Mouse (Mus musculus): Measurements from ENCODE around the gene Lztfl1. TPM values are rescaled to one million over a fixed set of nuclear protein-coding genes. Genes with fewer than 3 reads are reported as not detected.
"Not testable (repeated sequence)": the region's sequence is repeated elsewhere in the genome, so short reads cannot be mapped to it uniquely, and the experiment has no call there.

The Lztfl1 gene
- total RNA-seq (2021): 10 to 100 TPM; 58.2 to 61.9 TPM

- intact Hi-C loops (cut with DNase I): no loop called here
- peak; percentile 96 for DNase-seq
Measured at GRCm38 (mm10) chr9:123717186-123718008, at the start of gene Lztfl1. Gene Lztfl1 (minus strand): TSS chr9:123717697.

- no peak for DNase-seq
Measured at GRCm38 (mm10) chr9:123766996-123767395, 49.5 kb upstream of the Lztfl1 start.

DNA sequence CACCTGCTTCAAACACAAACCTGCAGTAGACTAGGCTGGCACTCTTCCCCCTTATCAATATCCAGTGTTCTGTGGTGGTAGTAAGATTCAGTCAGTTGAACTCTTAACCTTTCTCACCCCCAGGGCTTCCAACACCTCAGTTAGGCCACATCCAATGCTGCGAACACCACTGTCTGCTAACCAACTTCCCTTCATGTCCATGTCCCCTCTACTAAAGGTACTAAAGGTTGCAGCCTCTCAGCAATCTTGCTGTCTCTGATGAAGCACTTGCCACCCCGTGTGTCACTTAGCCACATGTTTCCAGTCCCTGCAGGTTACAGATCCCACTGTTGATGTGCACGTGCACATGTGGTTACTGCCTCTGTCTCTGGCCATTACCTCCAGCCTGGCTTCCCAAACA lies 46.3 kb upstream of the Lztfl1 start:
- DNase-seq: no peak
- intact Hi-C loops (cut with DNase I): no loop called here

More at GRCm38 (mm10) chr9:123766996-123767395, 49.5 kb upstream of the Lztfl1 start:
- intact Hi-C loops (cut with DNase I): no loop called here

DNA sequence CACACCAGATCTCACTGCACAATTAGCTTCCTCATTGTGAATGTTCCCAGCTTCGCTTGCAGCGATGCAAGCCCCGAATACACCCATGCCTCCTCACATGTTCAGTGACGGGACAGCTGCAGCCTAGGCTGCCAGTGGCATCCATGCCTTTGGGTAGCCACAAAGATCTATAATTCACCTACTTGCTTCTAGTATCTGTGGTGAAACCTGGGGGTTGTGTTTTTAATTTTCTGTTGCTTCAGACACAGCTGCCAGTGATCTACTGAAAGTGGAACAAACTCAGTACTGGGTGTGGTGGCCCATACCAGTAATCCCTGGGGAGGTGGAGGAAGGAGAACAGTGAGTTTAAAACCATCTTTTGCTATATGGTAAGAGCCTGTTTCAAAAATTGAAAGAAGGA lies 45.4 kb upstream of the Lztfl1 start:
- no peak for DNase-seq
- intact Hi-C loops (cut with DNase I): no loop called here

DNA sequence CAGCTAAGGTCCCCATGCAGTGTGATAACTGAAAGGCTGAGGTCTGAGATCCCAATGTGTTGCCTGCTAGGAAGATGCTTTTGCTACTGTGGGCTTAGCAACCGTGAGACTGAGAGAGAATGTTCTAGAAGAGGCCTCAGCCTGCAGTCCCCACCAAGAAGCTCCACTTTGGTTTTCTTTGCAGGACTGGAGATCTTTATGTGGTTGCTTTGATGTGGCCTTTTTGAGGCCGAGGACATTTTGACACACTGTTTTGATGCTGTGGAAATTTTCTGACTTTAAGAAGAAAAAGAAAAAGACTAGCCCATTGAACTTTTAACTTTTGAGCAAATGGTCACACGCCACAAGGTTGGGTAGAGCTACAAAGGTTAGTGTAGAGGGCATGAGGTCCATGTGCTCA lies 43.3 kb upstream of the Lztfl1 start:
- no peak for DNase-seq
- intact Hi-C loops (cut with DNase I): no loop called here

DNA sequence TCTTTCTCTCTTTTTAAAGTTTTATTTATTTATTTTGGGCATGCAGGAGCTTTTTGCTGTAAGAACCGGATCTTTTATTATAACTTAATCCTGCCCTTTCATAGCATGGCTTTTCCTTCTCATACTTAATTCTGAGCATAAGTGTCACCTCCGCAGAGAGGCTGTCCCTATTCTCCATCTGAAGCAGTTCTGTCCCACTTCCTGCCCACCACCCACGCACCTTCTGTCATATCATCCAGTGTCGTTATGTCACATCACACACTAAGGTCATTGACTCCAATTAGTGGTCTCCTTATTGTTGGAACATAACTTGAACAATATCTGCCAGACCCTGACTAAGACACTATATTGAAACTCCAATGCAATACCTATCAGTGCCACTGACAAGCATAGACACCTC lies 41.1 kb upstream of the Lztfl1 start:
- no peak for DNase-seq
- intact Hi-C loops (cut with DNase I): no loop called here

- intact Hi-C loops (cut with DNase I): no loop called here
- no peak for DNase-seq
Measured at GRCm38 (mm10) chr9:123758156-123758555, 40.7 kb upstream of the Lztfl1 start.

- no peak for DNase-seq
- intact Hi-C loops (cut with DNase I): no loop called here
Measured at GRCm38 (mm10) chr9:123757326-123757725, 39.8 kb upstream of the Lztfl1 start.

DNA sequence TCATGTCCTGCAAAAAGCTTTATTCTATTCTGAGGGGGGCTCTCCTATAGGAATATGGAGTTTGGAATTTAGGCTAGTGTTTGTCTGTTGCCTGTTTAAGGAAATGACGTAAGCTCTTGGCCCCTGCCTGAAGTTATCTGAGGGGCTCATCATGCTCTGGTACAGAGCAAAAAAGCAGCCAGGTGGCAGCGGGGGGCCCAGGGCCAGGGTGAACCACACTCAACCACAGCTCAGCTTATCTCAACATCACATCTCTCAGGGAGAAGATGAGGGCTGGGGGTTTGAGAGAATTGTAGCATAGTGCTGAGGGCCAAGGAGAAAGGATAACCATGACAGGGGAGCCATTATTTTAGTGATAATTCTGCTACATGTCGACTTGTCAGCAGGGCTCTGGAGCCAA lies 39.3 kb upstream of the Lztfl1 start:
- DNase-seq: no peak
- intact Hi-C loops (cut with DNase I): no loop called here

DNA sequence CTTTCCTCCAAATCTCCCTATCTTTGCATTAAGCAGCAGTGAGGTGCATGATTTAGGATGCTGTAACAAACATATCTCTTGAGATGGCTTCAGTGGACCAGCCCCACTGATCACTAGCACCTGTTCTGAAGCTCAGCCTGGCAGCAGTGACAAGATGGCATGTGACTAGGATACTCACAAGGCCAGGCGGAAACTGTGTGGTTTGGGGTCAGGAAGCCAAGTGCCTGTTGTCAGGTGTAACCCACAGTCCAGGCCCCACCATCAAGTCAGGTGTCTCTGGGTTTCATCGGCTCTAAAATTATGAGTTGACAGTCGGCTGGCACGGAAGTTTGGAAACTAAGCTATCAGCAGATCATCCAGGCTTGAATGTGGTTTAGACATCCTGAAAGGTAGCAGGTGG lies 36.8 kb upstream of the Lztfl1 start:
- intact Hi-C loops (cut with DNase I): no loop called here
- DNase-seq: no peak

DNA sequence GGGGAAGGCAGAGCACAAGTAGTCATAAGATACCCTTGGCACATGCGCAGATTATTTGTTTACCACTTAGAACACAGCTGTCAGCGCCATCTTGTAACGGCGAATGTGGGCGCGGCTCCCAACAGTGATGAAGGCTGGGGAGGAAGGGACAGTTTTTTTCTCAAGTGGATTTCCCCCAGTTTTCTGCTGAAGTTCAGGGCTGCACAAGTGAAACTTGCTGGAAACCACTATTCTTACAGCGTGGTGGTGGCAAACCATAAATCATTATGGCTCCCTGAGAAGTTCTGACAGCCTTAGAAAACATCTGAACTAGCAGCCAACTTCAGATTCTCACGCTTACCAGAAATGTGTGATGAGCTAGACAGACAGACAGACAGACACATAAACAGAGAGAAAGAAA lies 32.2 kb upstream of the Lztfl1 start:
- DNase-seq; intact Hi-C loops (cut with DNase I): not testable (repeated sequence)

GRCm38 (mm10) chr9:123740799-123741198 lies 23.3 kb upstream of the Lztfl1 start:
- DNase-seq: no peak
- intact Hi-C loops (cut with DNase I): no loop called here

- intact Hi-C loops (cut with DNase I): no loop called here
- DNase-seq: no peak
Measured at GRCm38 (mm10) chr9:123734133-123734532, 16.6 kb upstream of the Lztfl1 start.

GRCm38 (mm10) chr9:123731271-123731670 lies 13.8 kb upstream of the Lztfl1 start:
- intact Hi-C loops (cut with DNase I): no loop called here

GRCm38 (mm10) chr9:123722737-123723493 lies 5.4 kb upstream of the Lztfl1 start:
- intact Hi-C loops (cut with DNase I): no loop called here
- no peak for DNase-seq

More at GRCm38 (mm10) chr9:123731271-123731670, 13.8 kb upstream of the Lztfl1 start:
- no peak for DNase-seq

DNA sequence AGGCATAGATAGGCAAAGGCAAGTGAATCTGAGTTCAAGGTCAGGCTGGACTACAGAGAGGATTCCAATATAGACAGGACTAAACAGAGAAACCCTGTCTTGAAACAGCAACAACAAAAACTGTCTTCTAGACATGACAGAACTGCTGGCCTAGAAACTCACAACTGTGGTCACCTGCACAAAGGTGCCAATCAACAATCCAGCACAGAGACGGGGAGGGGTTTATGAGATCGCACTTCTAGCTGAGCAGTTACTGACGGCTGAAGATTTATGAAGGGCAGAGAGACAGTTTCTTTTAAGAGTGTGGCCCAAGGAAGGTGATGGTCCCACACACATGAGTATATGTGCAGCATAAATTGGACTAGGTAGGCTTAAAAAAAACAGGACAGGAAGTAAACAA lies 1.2 kb downstream of the Lztfl1 start:
- intact Hi-C loops (cut with DNase I): no loop called here
- no peak for DNase-seq

DNA sequence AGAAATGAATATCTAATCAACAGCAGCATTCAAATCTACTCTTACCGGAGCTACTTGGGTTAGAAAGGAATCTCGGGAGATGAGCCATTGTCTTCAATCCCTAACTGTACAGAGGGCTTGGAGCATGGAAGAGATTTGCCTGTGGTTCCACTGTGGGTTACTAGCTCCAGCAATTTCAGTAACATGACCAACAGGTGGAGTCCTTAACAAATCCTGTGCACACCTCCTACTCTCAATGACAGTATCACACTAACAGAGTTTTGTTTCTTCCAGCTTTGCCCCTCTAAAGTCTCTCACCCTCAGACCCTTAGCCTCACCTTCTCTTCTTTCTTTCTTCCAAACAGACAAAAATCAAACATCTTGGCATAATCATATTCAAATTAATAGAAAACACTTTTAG lies 4.4 kb downstream of the Lztfl1 start:
- intact Hi-C loops (cut with DNase I): no loop called here

GRCm38 (mm10) chr9:123709226-123709625 lies 8.3 kb downstream of the Lztfl1 start:
- no peak for DNase-seq
- intact Hi-C loops (cut with DNase I): loop anchor here (5.0 to 10.0 kb wide), 2 partner anchors 72 to 124 kb away; no protein-coding TSS in a partner anchor

More for the DNA sequence above, 4.4 kb downstream of the Lztfl1 start:
- no peak for DNase-seq

GRCm38 (mm10) chr9:123701822-123702221 lies 15.7 kb downstream of the Lztfl1 start:
- intact Hi-C loops (cut with DNase I): loop anchor here (10.0 kb wide), 1 partner anchor 117 kb away; no protein-coding TSS in a partner anchor

DNA sequence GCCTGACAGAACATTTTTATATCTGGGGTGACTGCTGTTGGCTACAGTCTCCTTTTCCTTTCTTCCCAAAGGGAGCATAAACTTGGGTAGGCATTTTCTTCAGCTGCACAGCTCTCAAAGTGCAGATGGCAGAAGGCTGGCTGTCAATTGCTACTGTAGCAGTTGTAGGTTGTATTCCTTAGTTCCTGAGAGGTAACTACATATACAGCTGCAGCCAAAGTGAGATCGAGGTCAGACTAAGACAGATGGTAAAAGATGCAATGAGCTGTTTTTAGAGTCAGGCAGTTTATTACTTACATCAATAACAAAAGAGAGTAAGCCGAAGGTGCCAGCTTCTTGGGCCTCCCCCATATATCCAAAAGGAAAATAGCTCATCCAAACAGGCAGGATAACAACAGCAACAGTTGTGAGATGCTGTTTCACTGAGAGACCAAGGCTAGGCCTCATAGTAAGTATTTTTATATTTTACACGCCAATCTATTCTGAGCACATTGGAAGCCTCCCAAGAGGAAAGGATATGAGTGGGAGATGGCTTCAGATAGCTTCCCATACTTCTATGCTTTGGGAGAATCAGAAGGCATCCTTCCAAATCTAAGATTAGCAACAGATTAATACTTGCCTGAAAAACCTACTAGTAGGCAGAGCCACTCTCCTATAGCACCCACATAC lies 21.7 kb downstream of the Lztfl1 start:
- no peak for DNase-seq
- intact Hi-C loops (cut with DNase I): no loop called here

More at GRCm38 (mm10) chr9:123701822-123702221, 15.7 kb downstream of the Lztfl1 start:
- DNase-seq: no peak

GRCm38 (mm10) chr9:123688227-123688626 lies 29.3 kb downstream of the Lztfl1 start:
- DNase-seq: no peak
- intact Hi-C loops (cut with DNase I): no loop called here
